Mouse (Mus musculus) lung, postnatal 10 days (tissue): ENCODE data around the gene Hsd17b11.

ENCODE experiments used
- DNase-seq: peaks from one replicate; pipeline ENCODE4 v3.0.0; 2021

Hsd17b11 gene

DNA sequence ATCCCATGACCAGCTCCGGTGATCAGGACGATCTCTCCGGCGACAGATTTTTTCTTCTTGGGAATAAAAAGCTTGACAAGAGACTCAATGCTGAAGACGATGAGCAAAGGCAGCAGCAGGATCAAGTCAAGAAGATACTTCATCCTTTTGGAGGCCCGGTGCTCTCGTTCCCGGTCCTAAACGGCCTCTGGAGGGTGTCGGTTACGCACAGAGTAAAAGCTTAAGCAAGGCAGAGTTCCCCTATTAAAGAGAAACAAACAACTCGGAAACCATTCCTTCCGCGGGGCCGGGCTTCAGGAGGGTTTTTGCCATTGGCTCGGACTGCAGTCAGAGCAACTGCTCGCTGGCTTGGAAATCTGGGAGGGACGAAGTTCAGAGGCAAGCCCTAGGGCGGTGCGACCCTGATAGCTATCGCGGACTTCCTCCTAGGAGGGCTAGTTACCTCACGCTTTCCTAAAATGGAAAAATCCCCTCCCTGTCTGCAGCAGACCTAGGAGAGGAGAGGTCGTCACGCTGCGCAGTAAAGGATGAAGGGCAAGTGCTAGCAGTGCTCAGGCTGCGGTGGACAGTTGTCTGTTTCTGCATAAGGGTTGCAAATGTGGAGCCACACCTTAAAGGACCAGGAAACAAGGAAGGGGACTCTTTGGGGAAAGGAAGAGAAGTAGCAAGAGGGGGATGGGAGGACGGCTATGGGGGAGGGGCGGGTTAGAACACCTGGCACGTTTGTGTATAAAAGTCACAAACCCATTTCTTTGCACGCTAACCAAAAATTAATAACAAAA is at the start of gene Hsd17b11:
Hsd17b11 (minus strand) TSS at position 323 of the 782 bp plus-strand sequence.
- DNase-seq, result peak; percentile 94

- no peak for DNase-seq
Observed at GRCm38 (mm10) chr5:104071048-104071447, 49.3 kb upstream of the Hsd17b11 start.

DNA sequence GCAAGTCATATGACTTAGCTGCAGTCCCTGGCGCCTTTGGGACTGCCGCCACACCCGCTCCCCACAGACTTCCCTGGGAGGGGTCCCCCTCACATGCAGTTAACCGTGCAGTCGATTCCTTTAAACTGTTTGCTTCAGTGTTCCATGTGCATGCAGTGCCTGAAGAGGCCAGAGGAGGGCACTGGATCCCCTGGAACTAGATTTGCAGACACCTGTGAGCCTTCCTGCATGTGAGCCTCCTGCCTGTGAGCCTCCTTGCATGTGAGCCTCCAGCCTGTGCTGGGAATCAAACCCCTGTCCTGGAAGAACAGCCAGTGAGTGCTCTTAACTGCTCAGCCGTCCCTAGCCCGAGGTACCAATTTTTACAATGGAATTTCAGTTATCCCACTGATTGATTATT is 47.0 kb upstream of the Hsd17b11 start:
- no peak for DNase-seq

GRCm38 (mm10) chr5:104062773-104063551 is 41.2 kb upstream of the Hsd17b11 start:
- DNase-seq, result no peak

GRCm38 (mm10) chr5:104061936-104062772 is 40.4 kb upstream of the Hsd17b11 start:
- no peak for DNase-seq

DNA sequence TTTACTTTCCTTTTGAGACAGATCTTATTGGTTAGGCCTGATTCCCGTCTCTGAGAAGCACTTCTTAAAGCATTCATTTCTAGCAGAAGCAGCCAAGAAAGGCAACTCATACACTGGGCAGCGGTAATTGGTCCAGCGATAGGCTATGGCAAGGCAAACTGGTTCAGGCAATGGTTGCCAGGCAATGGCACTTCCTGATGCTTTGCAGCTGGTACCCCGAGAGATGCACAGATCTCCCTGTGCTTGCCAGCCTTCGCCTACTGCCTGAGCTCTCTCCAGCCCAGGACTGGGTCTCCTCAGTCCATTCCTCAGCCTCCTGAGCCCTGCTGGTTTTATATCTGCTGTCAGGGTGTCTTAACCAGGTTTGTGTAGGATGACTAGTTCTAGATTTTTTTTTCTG is 38.7 kb upstream of the Hsd17b11 start:
- DNase-seq, result no peak

DNA sequence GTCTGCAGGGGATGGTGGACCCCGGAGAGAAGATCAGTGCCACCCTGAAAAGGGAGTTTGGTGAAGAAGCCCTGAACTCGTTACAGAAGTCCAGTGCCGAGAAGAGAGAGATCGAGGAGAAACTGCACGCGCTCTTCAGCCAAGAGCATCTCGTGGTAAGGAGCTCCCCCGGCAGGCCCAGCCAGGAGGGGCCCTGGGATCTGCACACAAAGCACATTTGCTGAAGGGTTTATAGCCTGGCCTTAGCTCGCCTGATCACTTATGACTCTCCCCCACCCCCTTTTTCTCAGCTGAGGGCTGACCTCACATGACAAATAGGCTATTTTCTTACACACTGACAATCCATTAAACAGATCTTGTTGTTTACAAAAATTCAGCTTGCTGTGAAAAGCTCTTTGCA is 37.9 kb upstream of the Hsd17b11 start:
- DNase-seq, result no peak

GRCm38 (mm10) chr5:104058021-104058420 is 36.3 kb upstream of the Hsd17b11 start:
- DNase-seq, result peak; percentile 61

DNA sequence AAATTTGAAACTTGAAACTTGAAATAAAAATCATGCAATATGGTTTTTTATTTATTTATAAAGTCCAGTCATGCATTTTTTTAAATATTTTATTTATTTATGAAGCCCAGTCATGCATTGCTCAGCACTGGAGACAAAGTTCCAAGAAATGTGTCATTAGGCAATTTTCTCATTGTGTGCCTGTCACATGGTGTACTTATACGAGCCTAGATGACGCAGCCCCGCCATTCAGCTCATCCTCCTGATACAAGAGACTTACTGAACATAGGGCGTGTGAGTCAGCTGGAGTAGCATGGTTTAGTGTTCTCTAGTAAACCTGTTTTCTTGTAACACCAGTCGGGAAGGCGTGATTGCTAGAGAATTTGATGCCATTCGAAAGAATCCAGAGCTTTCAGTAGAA is 34.6 kb upstream of the Hsd17b11 start:
- no peak for DNase-seq

DNA sequence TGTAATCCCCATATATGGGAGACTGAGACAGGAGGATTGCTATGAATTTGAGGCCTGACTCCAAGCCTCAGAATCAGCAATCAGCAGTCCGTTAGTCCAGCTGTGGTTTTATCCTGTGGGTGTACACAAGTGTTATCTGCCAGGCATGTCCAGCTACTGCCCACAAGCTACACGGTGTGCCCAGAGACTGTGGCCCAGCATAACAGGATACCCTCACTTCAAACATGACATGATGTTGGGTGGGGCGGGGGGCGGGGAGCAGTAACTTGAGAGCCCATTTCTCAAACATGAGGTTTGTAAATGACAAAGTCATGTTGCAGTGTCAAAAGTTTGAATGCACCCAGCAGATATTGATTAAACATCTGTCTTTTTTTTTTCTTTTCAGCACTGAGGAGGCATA is 34.1 kb upstream of the Hsd17b11 start:
- no peak for DNase-seq

DNA sequence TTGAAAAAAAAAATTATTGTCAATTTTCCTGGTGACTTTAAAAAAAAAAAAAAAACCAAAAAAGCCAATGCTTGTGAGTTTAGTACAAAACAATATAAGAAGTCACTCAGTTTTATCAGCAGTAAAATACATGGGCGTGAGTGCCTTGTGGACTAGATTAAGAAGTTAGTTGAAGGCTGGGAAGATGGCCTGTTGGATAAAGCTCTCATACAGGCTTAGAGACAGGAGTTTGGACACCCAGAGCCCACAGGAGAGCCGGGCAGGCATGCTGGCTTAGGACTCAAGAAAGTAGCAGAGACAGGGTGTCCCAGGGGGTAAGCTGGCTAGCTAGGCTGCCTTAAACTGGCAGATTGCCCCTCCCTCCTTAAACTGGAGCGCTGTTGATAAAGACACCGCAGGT is 33.2 kb upstream of the Hsd17b11 start:
- DNase-seq, result no peak

DNA sequence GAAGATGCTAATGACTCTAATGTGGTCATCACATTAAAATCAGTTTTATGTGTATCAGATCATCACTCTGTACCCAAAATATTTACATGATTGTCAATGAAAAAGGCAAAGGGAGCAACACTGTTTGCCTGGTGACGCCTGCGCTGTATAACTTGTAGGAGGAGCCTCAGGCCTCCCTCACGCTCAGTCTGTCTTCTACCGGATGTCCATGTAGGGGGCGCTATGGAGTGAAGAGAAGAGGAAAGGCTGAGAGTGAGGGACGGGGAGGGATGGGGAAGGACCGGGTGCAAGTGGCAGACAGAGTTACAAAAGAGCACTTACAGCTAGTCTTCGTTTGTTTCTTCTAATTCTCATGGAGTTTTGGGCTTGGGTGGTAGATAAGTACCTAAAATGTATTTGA is 31.2 kb upstream of the Hsd17b11 start:
- DNase-seq, result peak; percentile 59

DNA sequence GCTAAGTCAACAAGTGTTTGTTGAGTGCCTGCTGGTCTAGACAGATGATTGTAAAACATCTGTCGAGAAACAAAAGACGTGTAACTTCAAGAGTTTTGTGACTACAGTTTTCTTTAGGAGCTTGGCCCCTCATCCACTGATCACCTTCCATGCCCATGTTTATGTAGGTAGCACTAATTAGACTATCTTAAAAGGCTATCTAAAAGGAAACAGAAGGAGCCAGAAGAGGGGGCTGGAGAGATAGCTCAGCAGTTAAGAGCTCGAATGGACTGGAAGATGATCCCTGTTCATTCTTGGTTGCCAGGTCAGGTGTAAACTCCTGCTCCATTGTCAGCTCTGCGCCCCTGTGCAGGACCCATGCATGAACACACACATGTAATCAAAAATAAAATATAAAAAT is 26.4 kb upstream of the Hsd17b11 start:
- DNase-seq, result no peak

GRCm38 (mm10) chr5:104047200-104048105 is 25.7 kb upstream of the Hsd17b11 start:
- DNase-seq, result no peak

GRCm38 (mm10) chr5:104046256-104047199 is 24.8 kb upstream of the Hsd17b11 start, which contains the start of gene Nudt9:
Gene Nudt9 (plus strand): TSS chr5:104046306.
- DNase-seq, result peak; percentile 99

DNA sequence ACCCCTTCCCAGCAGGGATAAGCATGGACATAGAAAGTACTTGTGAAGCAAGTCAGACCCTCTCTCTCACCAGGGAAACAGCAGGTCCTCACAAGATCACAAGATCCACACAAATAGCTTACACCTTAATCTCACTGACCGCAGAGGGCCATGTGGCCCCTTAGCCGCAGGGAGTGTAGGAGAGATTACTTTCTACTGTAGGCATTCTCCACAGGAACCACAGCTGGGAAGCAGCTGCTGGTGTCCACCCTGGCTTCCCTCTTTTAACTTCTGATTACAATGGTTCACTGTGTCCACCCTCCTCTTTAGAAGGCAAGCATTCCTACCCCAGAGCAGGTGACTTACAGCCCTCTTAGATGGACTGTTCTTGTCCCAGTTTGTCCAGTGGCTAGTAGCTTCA is 22.0 kb upstream of the Hsd17b11 start:
- no peak for DNase-seq

DNA sequence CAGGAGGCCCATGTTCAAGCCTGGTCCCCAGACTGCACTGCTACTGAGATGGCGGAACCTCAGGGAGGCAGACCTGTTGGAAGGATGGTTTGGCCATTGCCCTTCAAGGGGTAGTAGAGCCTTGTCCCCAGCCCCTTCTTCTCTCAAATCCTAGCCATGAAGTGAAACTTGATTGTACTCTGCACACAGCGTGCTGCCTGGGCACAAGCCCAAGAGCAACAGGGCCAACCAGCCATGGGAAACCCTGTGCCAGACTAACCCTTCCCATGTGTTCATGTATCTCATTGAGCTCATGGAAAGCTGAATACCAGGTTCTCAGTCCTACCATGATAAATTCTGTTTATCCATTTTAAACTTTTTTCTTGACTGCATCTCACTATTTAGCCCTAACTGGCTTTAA is 21.2 kb upstream of the Hsd17b11 start:
- DNase-seq, result no peak

DNA sequence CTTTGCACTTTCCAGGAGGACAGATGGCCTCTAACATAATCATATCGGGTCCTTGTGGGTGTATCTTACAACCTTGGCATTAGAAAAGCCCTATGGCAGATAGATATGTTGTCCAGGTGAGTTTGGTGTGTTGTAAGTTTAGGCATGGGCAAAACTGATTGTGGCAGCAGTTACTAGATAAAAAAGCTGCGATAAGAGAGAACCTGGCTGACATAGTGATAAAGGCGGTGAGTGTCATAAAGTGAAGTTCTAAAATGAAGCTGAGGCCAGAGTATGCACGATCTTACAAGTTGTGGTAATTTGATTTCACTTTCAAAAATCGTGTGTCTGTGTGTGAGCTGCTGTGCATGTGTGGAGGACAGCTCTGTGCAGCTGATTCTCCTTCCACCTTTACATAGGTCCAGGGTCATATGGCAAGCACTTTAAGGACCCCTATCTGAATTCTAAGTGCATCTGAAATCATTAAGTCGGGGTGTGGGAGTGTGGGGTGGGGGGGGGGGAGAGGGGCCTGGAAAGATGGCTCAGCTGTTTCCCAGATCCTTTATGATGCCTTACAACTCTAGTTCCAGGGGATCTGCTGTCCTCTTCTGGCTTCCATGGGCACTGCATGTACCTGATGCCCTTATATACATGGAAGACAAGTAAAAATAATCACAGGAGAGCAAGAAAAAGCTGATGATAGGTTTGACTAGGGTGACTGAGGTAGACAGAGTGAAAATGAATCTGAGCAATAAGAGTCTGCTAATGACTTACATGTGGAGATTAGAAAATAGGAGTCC is 17.6 kb upstream of the Hsd17b11 start:
- peak; percentile 73 for DNase-seq

DNA sequence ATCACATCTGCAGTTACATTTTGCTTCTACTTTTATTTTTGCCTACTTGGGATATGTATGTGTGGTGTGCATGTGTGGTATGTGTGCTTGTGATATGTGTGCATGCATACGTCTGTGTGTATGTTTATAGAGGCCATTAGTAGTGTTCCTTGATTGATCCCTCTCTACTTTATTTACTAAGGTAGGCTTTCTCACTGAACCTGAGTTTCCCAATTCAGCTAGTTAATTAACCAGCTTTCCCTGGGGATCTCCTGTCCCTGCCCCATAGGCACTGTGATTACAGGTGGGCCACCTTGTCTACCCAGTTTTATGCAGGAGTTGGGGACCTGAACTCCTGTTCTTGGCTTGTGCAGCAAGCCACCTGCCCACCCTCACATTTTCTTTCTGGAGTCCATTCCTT is 15.0 kb upstream of the Hsd17b11 start:
- DNase-seq, result no peak

DNA sequence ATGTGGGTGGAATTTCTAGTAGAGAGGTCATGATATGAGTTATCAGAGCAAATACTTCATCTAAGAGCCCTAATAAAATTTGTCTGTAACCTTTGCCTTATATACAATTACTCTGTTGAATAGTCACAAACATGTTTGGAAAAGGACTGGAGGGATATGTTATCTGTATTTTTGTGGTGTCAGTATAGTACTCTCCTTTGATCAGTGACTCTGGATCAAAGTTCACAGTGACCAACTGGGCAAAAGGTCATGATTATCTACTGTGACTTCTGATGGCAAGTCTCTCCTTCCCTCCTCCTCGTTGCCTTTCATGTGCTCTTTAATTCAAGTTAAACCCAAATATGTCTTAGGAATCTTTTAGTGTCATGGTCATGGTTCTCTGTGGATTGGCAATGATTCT is 14.1 kb upstream of the Hsd17b11 start:
- no peak for DNase-seq
